Mouse (Mus musculus): ENCODE data around the gene Olfr378. TPM values are rescaled to one million over a fixed set of nuclear protein-coding genes. Genes with fewer than 3 reads are reported as not detected.

Olfr378 gene
- not detected in 2 replicates for polyA plus RNA-seq (2014; fragmentation: Nextera tagmentation; extraction: Ambion mirVana)

GRCm38 (mm10) chr11:73428377-73428776, at the start of gene Olfr378:
Olfr378 (minus strand) TSS chr11:73428477.
- Histone ChIP-seq H3K4me2 (ENCODE audit: low read depth, low read length) (no peak within 1 kb of the TSS), H3K4me1 (ENCODE audit: control insufficient read depth, insufficient read depth, low read length) (no peaks in the 10 kb centered on the region), H3K9me3 (replicated peaks; ENCODE audit: control insufficient read depth, low read length) (peaks cover 4% of the 10 kb centered on the region; the same call in 1 of the 2 replicates), H3K9ac (replicated peaks; ENCODE audit: low read length) (no peak within 1 kb of the TSS), H3K27ac (replicated peaks; ENCODE audit: low read depth, low read length) (no peak within 1 kb of the TSS), H3K36me3 (replicated peaks; ENCODE audit: control insufficient read depth, insufficient read depth, low read depth, low read length) (no peaks in the 10 kb centered on the region), H3K27me3 (ENCODE audit: control insufficient read depth, insufficient read depth, low read length) (no peaks in the 10 kb centered on the region), H3K4me3 (ENCODE audit: low read depth, low read length) (no peak within 1 kb of the TSS)
- no peak for ATAC-seq (replicated peaks; ENCODE audit: insufficient number of reproducible peaks, low FRiP score, low TSS enrichment, low read depth)
- 87% methylated on average over 1 of the region's 1 CpGs for WGBS
- DNase-seq (ENCODE audit: low spot score): no peak

GRCm38 (mm10) chr11:73457408-73457807, 29.1 kb upstream of the Olfr378 start, which contains the start of gene Olfr380:
Olfr380 (minus strand) TSS chr11:73457508.
- 91% methylated on average over 1 of the region's 1 CpGs for WGBS
- DNase-seq (ENCODE audit: low spot score) (no peak), ATAC-seq (replicated peaks; ENCODE audit: insufficient number of reproducible peaks, low FRiP score, low TSS enrichment, low read depth) (no peak)
- no peaks in the 10 kb centered on the region for H3K36me3 ChIP-seq (replicated peaks; ENCODE audit: control insufficient read depth, insufficient read depth, low read depth, low read length)
- H3K9me3 ChIP-seq (replicated peaks; ENCODE audit: control insufficient read depth, low read length): no peaks in the 10 kb centered on the region
- H3K4me2 ChIP-seq (ENCODE audit: low read depth, low read length): no peak within 1 kb of the TSS
- no peaks in the 10 kb centered on the region for H3K27me3 ChIP-seq (ENCODE audit: control insufficient read depth, insufficient read depth, low read length)
- H3K4me1 ChIP-seq (ENCODE audit: control insufficient read depth, insufficient read depth, low read length): no peaks in the 10 kb centered on the region
- no peak within 1 kb of the TSS for H3K9ac ChIP-seq (replicated peaks; ENCODE audit: low read length)
- no peak within 1 kb of the TSS for H3K4me3 ChIP-seq (ENCODE audit: low read depth, low read length)
- H3K27ac ChIP-seq (replicated peaks; ENCODE audit: low read depth, low read length): no peak within 1 kb of the TSS

GRCm38 (mm10) chr11:73399514-73399913, 28.8 kb downstream of the Olfr378 start, which contains the start of gene Olfr1:
Olfr1 (minus strand) TSS chr11:73399614.
- Histone ChIP-seq H3K4me2 (ENCODE audit: low read depth, low read length) (no peak within 1 kb of the TSS), H3K36me3 (replicated peaks; ENCODE audit: control insufficient read depth, insufficient read depth, low read depth, low read length) (no peaks in the 10 kb centered on the region), H3K4me1 (ENCODE audit: control insufficient read depth, insufficient read depth, low read length) (no peaks in the 10 kb centered on the region), H3K27ac (replicated peaks; ENCODE audit: low read depth, low read length) (no peak within 1 kb of the TSS), H3K27me3 (ENCODE audit: control insufficient read depth, insufficient read depth, low read length) (no peaks in the 10 kb centered on the region), H3K9me3 (replicated peaks; ENCODE audit: control insufficient read depth, low read length) (no peaks in the 10 kb centered on the region), H3K4me3 (ENCODE audit: low read depth, low read length) (no peak within 1 kb of the TSS), H3K9ac (replicated peaks; ENCODE audit: low read length) (no peak within 1 kb of the TSS)
- ATAC-seq (replicated peaks; ENCODE audit: insufficient number of reproducible peaks, low FRiP score, low TSS enrichment, low read depth) (no peak), DNase-seq (ENCODE audit: low spot score) (no peak)

DNA sequence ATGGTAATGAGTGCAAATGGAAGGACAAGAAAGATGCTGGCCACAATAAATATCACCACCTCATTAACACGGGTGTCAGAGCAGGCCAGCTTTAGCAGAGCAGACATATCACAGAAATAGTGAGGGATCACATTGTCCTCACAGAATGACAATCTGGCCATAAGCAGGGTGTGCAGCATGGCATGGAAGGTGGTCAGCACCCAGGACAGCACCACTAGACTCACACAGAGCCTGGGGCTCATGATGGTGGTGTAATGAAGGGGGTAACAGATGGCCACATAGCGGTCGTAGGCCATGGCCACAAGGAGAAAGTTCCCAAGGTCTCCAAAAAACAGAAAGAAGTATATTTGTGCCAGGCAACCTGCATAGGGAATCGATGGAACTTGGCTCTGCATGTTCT, 32.9 kb downstream of the Olfr378 start:
- Histone ChIP-seq H3K36me3 (replicated peaks; ENCODE audit: control insufficient read depth, insufficient read depth, low read depth, low read length) (no peaks in the 10 kb centered on the region), H3K4me2 (ENCODE audit: low read depth, low read length) (no peak overlapping the region), H3K9ac (replicated peaks; ENCODE audit: low read length) (no peak overlapping the region), H3K9me3 (replicated peaks; ENCODE audit: control insufficient read depth, low read length) (no peaks in the 10 kb centered on the region), H3K27me3 (ENCODE audit: control insufficient read depth, insufficient read depth, low read length) (no peaks in the 10 kb centered on the region), H3K27ac (replicated peaks; ENCODE audit: low read depth, low read length) (no peak overlapping the region), H3K4me3 (ENCODE audit: low read depth, low read length) (no peak overlapping the region), H3K4me1 (ENCODE audit: control insufficient read depth, insufficient read depth, low read length) (no peaks in the 10 kb centered on the region)
- ATAC-seq (replicated peaks; ENCODE audit: insufficient number of reproducible peaks, low FRiP score, low TSS enrichment, low read depth): no peak
- no peak for DNase-seq (ENCODE audit: low spot score)
- WGBS: 71% methylated on average over 4 of the region's 4 CpGs

Other genes with a start within 250 kb of the Olfr378 start
- gene Ctns, start 229.4 kb downstream of the Olfr378 start, polyA plus RNA-seq (2014; fragmentation: Nextera tagmentation; extraction: Ambion mirVana): 22.4 and 22.8 TPM in 2 replicates
- 0.93 and 1.0 TPM in 2 replicates for gene Shpk, start 229.0 kb downstream of the Olfr378 start, polyA plus RNA-seq (2014; fragmentation: Nextera tagmentation; extraction: Ambion mirVana)
- gene Trpv1, start 194.2 kb downstream of the Olfr378 start, polyA plus RNA-seq (2014; fragmentation: Nextera tagmentation; extraction: Ambion mirVana): 0.15 and 0.29 TPM in 2 replicates
- 0.03 TPM in 1 of 2 replicates, not detected in the other for gene Trpv3, start 161.1 kb downstream of the Olfr378 start, polyA plus RNA-seq (2014; fragmentation: Nextera tagmentation; extraction: Ambion mirVana)
- 0.32 and 0.79 TPM in 2 replicates for gene Aspa, start 98.9 kb downstream of the Olfr378 start, polyA plus RNA-seq (2014; fragmentation: Nextera tagmentation; extraction: Ambion mirVana)
- gene Gm49340, start 98.7 kb downstream of the Olfr378 start, polyA plus RNA-seq (2014; fragmentation: Nextera tagmentation; extraction: Ambion mirVana): not detected in 2 replicates
- not detected in 2 replicates for gene Spata22, start 98.7 kb downstream of the Olfr378 start, polyA plus RNA-seq (2014; fragmentation: Nextera tagmentation; extraction: Ambion mirVana)
- gene Olfr20, start 77.7 kb downstream of the Olfr378 start, polyA plus RNA-seq (2014; fragmentation: Nextera tagmentation; extraction: Ambion mirVana): not detected in 2 replicates
- not detected in 2 replicates for gene Olfr376, start 57.2 kb downstream of the Olfr378 start, polyA plus RNA-seq (2014; fragmentation: Nextera tagmentation; extraction: Ambion mirVana)
- gene Olfr1, start 28.9 kb downstream of the Olfr378 start, polyA plus RNA-seq (2014; fragmentation: Nextera tagmentation; extraction: Ambion mirVana): not detected in 2 replicates
- gene Olfr380, start 29.0 kb upstream of the Olfr378 start, polyA plus RNA-seq (2014; fragmentation: Nextera tagmentation; extraction: Ambion mirVana): not detected in 2 replicates
- not detected in 2 replicates for gene Olfr381, start 63.1 kb upstream of the Olfr378 start, polyA plus RNA-seq (2014; fragmentation: Nextera tagmentation; extraction: Ambion mirVana)
- gene Olfr382, start 88.7 kb upstream of the Olfr378 start, polyA plus RNA-seq (2014; fragmentation: Nextera tagmentation; extraction: Ambion mirVana): not detected in 2 replicates
- not detected in 2 replicates for gene Olfr385, start 164.5 kb upstream of the Olfr378 start, polyA plus RNA-seq (2014; fragmentation: Nextera tagmentation; extraction: Ambion mirVana)
- gene Olfr384, start 170.1 kb upstream of the Olfr378 start, polyA plus RNA-seq (2014; fragmentation: Nextera tagmentation; extraction: Ambion mirVana): not detected in 2 replicates